Mouse (Mus musculus): ENCODE results near the gene Map4k1.

The Map4k1 gene

GRCm38 (mm10) chr7:28955295-28955897 is 26.5 kb upstream of the Map4k1 start:
- intact Hi-C loops (cut with DNase I), result loop anchor here (5.0 kb wide), 1 partner anchor 33 kb away; no protein-coding TSS in a partner anchor

- intact Hi-C loops (cut with DNase I), result loop anchor here (5.0 kb wide), 1 partner anchor 34 kb away; no protein-coding TSS in a partner anchor
These were observed 25.6 kb upstream of the Map4k1 start for GRCm38 (mm10) chr7:28956270-28956669.

- intact Hi-C loops (cut with DNase I), result loop anchor here (5.0 kb wide), 1 partner anchor 35 kb away; no protein-coding TSS in a partner anchor
These were observed 24.6 kb upstream of the Map4k1 start for GRCm38 (mm10) chr7:28957286-28957685.

GRCm38 (mm10) chr7:28957997-28958725 is 23.7 kb upstream of the Map4k1 start:
- intact Hi-C loops (cut with DNase I), result loop anchor here (5.0 kb wide), 1 partner anchor 36 kb away; no protein-coding TSS in a partner anchor

GRCm38 (mm10) chr7:28958770-28959169 is 23.1 kb upstream of the Map4k1 start:
- intact Hi-C loops (cut with DNase I), result loop anchor here (5.0 kb wide), 1 partner anchor 36 kb away; no protein-coding TSS in a partner anchor

- intact Hi-C loops (cut with DNase I), result loop anchor here (5.0 kb wide), 1 partner anchor 37 kb away; no protein-coding TSS in a partner anchor
These were observed 22.3 kb upstream of the Map4k1 start for GRCm38 (mm10) chr7:28959505-28960045.

- intact Hi-C loops (cut with DNase I), result no loop called here
These were observed 21.4 kb upstream of the Map4k1 start for GRCm38 (mm10) chr7:28960354-28961046.

GRCm38 (mm10) chr7:28961584-28961926 is 20.3 kb upstream of the Map4k1 start:
- intact Hi-C loops (cut with DNase I), result no loop called here

- intact Hi-C loops (cut with DNase I), result no loop called here
These were observed 19.8 kb upstream of the Map4k1 start, which contains the start of gene Actn4 for GRCm38 (mm10) chr7:28961927-28962670. Actn4 (minus strand) TSS chr7:28962340.

GRCm38 (mm10) chr7:28963399-28963923 is 18.4 kb upstream of the Map4k1 start:
- intact Hi-C loops (cut with DNase I), result no loop called here

GRCm38 (mm10) chr7:28965346-28965840 is 16.5 kb upstream of the Map4k1 start:
- intact Hi-C loops (cut with DNase I), result loop anchor here (5.0 kb wide), 1 partner anchor 788 kb away; the partner anchor contains the start of gene Dyrk1b

- intact Hi-C loops (cut with DNase I), result loop anchor here (5.0 kb wide), 1 partner anchor 789 kb away; the partner anchor contains the start of gene Dyrk1b
These were observed 15.7 kb upstream of the Map4k1 start for GRCm38 (mm10) chr7:28966181-28966580.

GRCm38 (mm10) chr7:28966751-28967505 is 14.9 kb upstream of the Map4k1 start:
- intact Hi-C loops (cut with DNase I), result loop anchor here (5.0 kb wide), 1 partner anchor 790 kb away; the partner anchor contains the start of gene Dyrk1b

GRCm38 (mm10) chr7:28968120-28968519 is 13.7 kb upstream of the Map4k1 start:
- intact Hi-C loops (cut with DNase I), result loop anchor here (5.0 kb wide), 1 partner anchor 791 kb away; the partner anchor contains the start of gene Dyrk1b

- intact Hi-C loops (cut with DNase I), result loop anchor here (5.0 kb wide), 1 partner anchor 792 kb away; the partner anchor contains the start of gene Dyrk1b
These were observed 12.6 kb upstream of the Map4k1 start for GRCm38 (mm10) chr7:28969271-28969670.

- intact Hi-C loops (cut with DNase I), result loop anchor here (5.0 kb wide), 3 partner anchors 67 to 793 kb away; partner anchors contain the start of genes Dyrk1b and Rinl
These were observed 12.0 kb upstream of the Map4k1 start for GRCm38 (mm10) chr7:28969672-28970394.

GRCm38 (mm10) chr7:28971029-28971428 is 10.8 kb upstream of the Map4k1 start:
- intact Hi-C loops (cut with DNase I), result loop anchor here (5.0 kb wide), 2 partner anchors 66 to 184 kb away; partner anchors contain the start of gene Rinl

- intact Hi-C loops (cut with DNase I), result loop anchor here (5.0 kb wide), 2 partner anchors 65 to 185 kb away; partner anchors contain the start of gene Rinl
These were observed 10.0 kb upstream of the Map4k1 start for GRCm38 (mm10) chr7:28971770-28972269.
